Mouse (Mus musculus) B cell, adult (primary cell): Measurements from ENCODE around the gene Pigu. TPM values are rescaled to one million over a fixed set of nuclear protein-coding genes. Genes with fewer than 3 reads are reported as not detected.

Source experiments
- total RNA-seq: library from RNA; stranded (reverse); gene quantifications from 4 replicates; pipeline ENCODE4 v1.2.4, GENCODE M21; 2023; ENCODE audit not compliant: inconsistent age

The Pigu gene
- total RNA-seq = 20.3 to 28.3 TPM (median 25.0 TPM) in 4 replicates

GRCm38 (mm10) chr2:155356971-155357591, at the start of gene Pigu:
TSS of gene Pigu (minus strand) at chr2:155357430.

GRCm38 (mm10) chr2:155380261-155381059, 23.2 kb upstream of the Pigu start, which contains the start of gene Trp53inp2:
TSS of gene Trp53inp2 (plus strand) at chr2:155381059.

GRCm38 (mm10) chr2:155276195-155276594, 81.0 kb downstream of the Pigu start, which contains the start of gene Map1lc3a:
TSS of gene Map1lc3a (plus strand) at chr2:155276297.

GRCm38 (mm10) chr2:155236362-155236992, 120.8 kb downstream of the Pigu start, which contains the start of gene Dynlrb1:
TSS of gene Dynlrb1 (plus strand) at chr2:155236533.

Other genes with a start within 250 kb of the Pigu start
- gene Itch, start 223.9 kb downstream of the Pigu start, total RNA-seq = 88.7 to 102 TPM (median 91.2 TPM) in 4 replicates
- gene Dynlrb1, start 120.9 kb downstream of the Pigu start, total RNA-seq = 74.9 to 99.7 TPM (median 94.0 TPM) in 4 replicates
- 32.7 to 43.3 TPM (median 37.9 TPM) in 4 replicates for gene Map1lc3a, start 81.1 kb downstream of the Pigu start, total RNA-seq
- 362 to 414 TPM (median 403 TPM) in 4 replicates for gene Trp53inp2, start 23.6 kb upstream of the Pigu start, total RNA-seq
- gene Ncoa6, start 116.5 kb upstream of the Pigu start, total RNA-seq = 57.2 to 64.8 TPM (median 61.7 TPM) in 4 replicates
- gene Acss2, start 160.5 kb upstream of the Pigu start, total RNA-seq = 2.5 to 4.5 TPM (median 3.1 TPM) in 4 replicates
- 0.45 to 1.1 TPM in 2 of 4 replicates, not detected in the others for gene Ggt7, start 160.8 kb upstream of the Pigu start, total RNA-seq
- 8.4 to 13.3 TPM (median 11.0 TPM) in 4 replicates for gene Gss, start 235.4 kb upstream of the Pigu start, total RNA-seq